Mouse (Mus musculus): Measurements from ENCODE around the gene Fstl4. TPM values are rescaled to one million over a fixed set of nuclear protein-coding genes. Genes with fewer than 3 reads are reported as not detected.

The Fstl4 gene
- polyA plus RNA-seq, 1 experiment: 0.07 TPM

- Histone ChIP-seq H3K27me3 (replicated peaks) (no peaks in the 10 kb centered on the region), H3K9me3 (no peaks in the 10 kb centered on the region), H3K36me3 (replicated peaks; ENCODE audit: low read length) (no peaks in the 10 kb centered on the region), H3K4me3 (replicated peaks) (no peak overlapping the region), H3K4me1 (no peaks in the 10 kb centered on the region)
- TF ChIP-seq FLI1 (IDR thresholded peaks at IDR 0.05; ENCODE audit: low read length): no peak
- TF ChIP-seq GATA1 (IDR thresholded peaks at IDR 0.05; ENCODE audit: borderline replicate concordance, low read length): no peak
Observed at GRCm38 (mm10) chr11:52886559-52887303, 122.3 kb downstream of the Fstl4 start.

- Histone ChIP-seq H3K27me3 (replicated peaks) (no peaks in the 10 kb centered on the region), H3K9me3 (no peaks in the 10 kb centered on the region)
- no peak for TF ChIP-seq FLI1 (IDR thresholded peaks at IDR 0.05; ENCODE audit: low read length)
- TF ChIP-seq GATA1 (IDR thresholded peaks at IDR 0.05; ENCODE audit: borderline replicate concordance, low read length): no peak
Observed at GRCm38 (mm10) chr11:52888150-52888549, 123.7 kb downstream of the Fstl4 start.

GRCm38 (mm10) chr11:52889527-52889926 lies 125.1 kb downstream of the Fstl4 start:
- TF ChIP-seq FLI1 (IDR thresholded peaks at IDR 0.05; ENCODE audit: low read length) (no peak), GATA1 (IDR thresholded peaks at IDR 0.05; ENCODE audit: borderline replicate concordance, low read length) (no peak)
- no peaks in the 10 kb centered on the region for H3K27me3 ChIP-seq (replicated peaks)
- H3K9me3 ChIP-seq: no peaks in the 10 kb centered on the region
- H3K4me1 ChIP-seq: no peaks in the 10 kb centered on the region
- no peak overlapping the region for H3K4me3 ChIP-seq (replicated peaks)
- H3K36me3 ChIP-seq (replicated peaks; ENCODE audit: low read length): no peaks in the 10 kb centered on the region

More at GRCm38 (mm10) chr11:52888150-52888549, 123.7 kb downstream of the Fstl4 start:
- no peaks in the 10 kb centered on the region for H3K4me1 ChIP-seq
- no peak overlapping the region for H3K4me3 ChIP-seq (replicated peaks)
- H3K36me3 ChIP-seq (replicated peaks; ENCODE audit: low read length): no peaks in the 10 kb centered on the region

- H3K4me1 ChIP-seq: no peaks in the 10 kb centered on the region
- H3K4me3 ChIP-seq (replicated peaks): no peak overlapping the region
- no peak for TF ChIP-seq GATA1 (IDR thresholded peaks at IDR 0.05; ENCODE audit: borderline replicate concordance, low read length)
- TF ChIP-seq FLI1 (IDR thresholded peaks at IDR 0.05; ENCODE audit: low read length): no peak
- no peaks in the 10 kb centered on the region for H3K9me3 ChIP-seq
- H3K36me3 ChIP-seq (replicated peaks; ENCODE audit: low read length): no peaks in the 10 kb centered on the region
- H3K27me3 ChIP-seq (replicated peaks): no peaks in the 10 kb centered on the region
Observed at GRCm38 (mm10) chr11:52890156-52890555, 125.7 kb downstream of the Fstl4 start.

- TF ChIP-seq GATA1 (IDR thresholded peaks at IDR 0.05; ENCODE audit: borderline replicate concordance, low read length) (no peak), FLI1 (IDR thresholded peaks at IDR 0.05; ENCODE audit: low read length) (no peak)
- Histone ChIP-seq H3K27me3 (replicated peaks) (peaks cover 2% of the 10 kb centered on the region), H3K9me3 (peaks cover under 1% of the 10 kb centered on the region; the same call in 1 of the 2 replicates)
Observed at GRCm38 (mm10) chr11:52904101-52904500, 139.7 kb downstream of the Fstl4 start.

GRCm38 (mm10) chr11:52910788-52911187 lies 146.4 kb downstream of the Fstl4 start:
- no peaks in the 10 kb centered on the region for H3K27me3 ChIP-seq (replicated peaks)
- H3K9me3 ChIP-seq: peaks cover 3% of the 10 kb centered on the region
- H3K4me1 ChIP-seq: no peaks in the 10 kb centered on the region
- no peak overlapping the region for H3K4me3 ChIP-seq (replicated peaks)
- TF ChIP-seq GATA1 (IDR thresholded peaks at IDR 0.05; ENCODE audit: borderline replicate concordance, low read length) (no peak), FLI1 (IDR thresholded peaks at IDR 0.05; ENCODE audit: low read length) (no peak)
- H3K36me3 ChIP-seq (replicated peaks; ENCODE audit: low read length): no peaks in the 10 kb centered on the region

More at GRCm38 (mm10) chr11:52904101-52904500, 139.7 kb downstream of the Fstl4 start:
- Histone ChIP-seq H3K36me3 (replicated peaks; ENCODE audit: low read length) (no peaks in the 10 kb centered on the region), H3K4me3 (replicated peaks) (no peak overlapping the region), H3K4me1 (no peaks in the 10 kb centered on the region)

- Histone ChIP-seq H3K9me3 (peaks cover 14% of the 10 kb centered on the region), H3K36me3 (replicated peaks; ENCODE audit: low read length) (no peaks in the 10 kb centered on the region), H3K4me1 (no peaks in the 10 kb centered on the region), H3K27me3 (replicated peaks) (no peaks in the 10 kb centered on the region), H3K4me3 (replicated peaks) (no peak overlapping the region)
- TF ChIP-seq GATA1 (IDR thresholded peaks at IDR 0.05; ENCODE audit: borderline replicate concordance, low read length) (no peak), FLI1 (IDR thresholded peaks at IDR 0.05; ENCODE audit: low read length) (no peak)
Observed at GRCm38 (mm10) chr11:52914431-52914830, 150.0 kb downstream of the Fstl4 start.

- Histone ChIP-seq H3K4me3 (replicated peaks) (no peak overlapping the region), H3K27me3 (replicated peaks) (no peaks in the 10 kb centered on the region), H3K9me3 (peaks cover 14% of the 10 kb centered on the region), H3K36me3 (replicated peaks; ENCODE audit: low read length) (no peaks in the 10 kb centered on the region), H3K4me1 (no peaks in the 10 kb centered on the region)
- TF ChIP-seq GATA1 (IDR thresholded peaks at IDR 0.05; ENCODE audit: borderline replicate concordance, low read length) (no peak), FLI1 (IDR thresholded peaks at IDR 0.05; ENCODE audit: low read length) (no peak)
Observed at GRCm38 (mm10) chr11:52915648-52916047, 151.2 kb downstream of the Fstl4 start.

GRCm38 (mm10) chr11:52919231-52919960 lies 155.0 kb downstream of the Fstl4 start:
- Histone ChIP-seq H3K4me3 (replicated peaks) (no peak overlapping the region), H3K9me3 (peaks cover 14% of the 10 kb centered on the region), H3K4me1 (no peaks in the 10 kb centered on the region), H3K27me3 (replicated peaks) (no peaks in the 10 kb centered on the region), H3K36me3 (replicated peaks; ENCODE audit: low read length) (no peaks in the 10 kb centered on the region)
- TF ChIP-seq FLI1 (IDR thresholded peaks at IDR 0.05; ENCODE audit: low read length) (no peak), GATA1 (IDR thresholded peaks at IDR 0.05; ENCODE audit: borderline replicate concordance, low read length) (no peak)

- Histone ChIP-seq H3K4me1 (no peaks in the 10 kb centered on the region), H3K4me3 (replicated peaks) (no peak overlapping the region), H3K27me3 (replicated peaks) (no peaks in the 10 kb centered on the region), H3K36me3 (replicated peaks; ENCODE audit: low read length) (no peaks in the 10 kb centered on the region), H3K9me3 (no peaks in the 10 kb centered on the region; the same call in 1 of the 2 replicates)
- TF ChIP-seq FLI1 (IDR thresholded peaks at IDR 0.05; ENCODE audit: low read length) (no peak), GATA1 (IDR thresholded peaks at IDR 0.05; ENCODE audit: borderline replicate concordance, low read length) (no peak)
Observed at GRCm38 (mm10) chr11:52924196-52924595, 159.8 kb downstream of the Fstl4 start.

All from megakaryocyte, embryonic 14.5 days (primary cell).